Mouse (Mus musculus): ENCODE measurements at regions not wholly inside any gene's neighbourhood (a gene's known extent, or its start where the extent isn't known, plus 50 kb on each side); places are given as distances from the start of the nearest gene placed in this dataset.

DNA sequence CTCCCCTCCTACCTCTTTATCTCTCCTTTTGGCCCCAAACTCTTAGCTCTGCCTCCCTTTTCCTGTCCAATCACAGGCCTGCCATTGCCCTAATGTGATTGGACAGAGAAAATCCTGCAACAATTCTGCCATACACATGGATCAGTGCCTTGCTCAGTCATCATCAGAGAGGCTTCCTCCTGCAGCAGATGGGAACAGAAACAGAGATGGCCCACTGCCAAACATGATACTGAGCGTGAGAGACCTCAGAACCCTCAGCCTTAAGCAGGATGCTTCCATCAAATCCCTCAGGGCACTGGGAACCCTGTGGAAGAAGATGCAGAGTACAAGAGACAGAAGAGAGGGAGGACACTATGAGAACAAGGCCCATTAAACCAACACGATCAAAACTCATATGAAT lies 62.8 kb upstream of the Cacna2d3 start:
- TF ChIP-seq POLR2A (IDR thresholded peaks at IDR 0.05; ENCODE audit: borderline replicate concordance, extremely low read depth, insufficient read depth, insufficient read length, poor library complexity, severe bottlenecking) (no peak), CTCF (IDR thresholded peaks at IDR 0.05; ENCODE audit: borderline replicate concordance, extremely low read depth, insufficient read depth, insufficient read length) (no peak)
- DNase-seq (ENCODE audit: low read depth): peak; percentile 35

- TF ChIP-seq POLR2A (IDR thresholded peaks at IDR 0.05; ENCODE audit: borderline replicate concordance, extremely low read depth, insufficient read depth, insufficient read length, poor library complexity, severe bottlenecking): no peak
- TF ChIP-seq CTCF (IDR thresholded peaks at IDR 0.05; ENCODE audit: borderline replicate concordance, extremely low read depth, insufficient read depth, insufficient read length): no peak
- no peak for DNase-seq (ENCODE audit: low read depth)
Observed at GRCm38 (mm10) chr14:29786431-29786830, 64.8 kb upstream of the Cacna2d3 start.

GRCm38 (mm10) chr14:29787796-29788195 lies 66.1 kb upstream of the Cacna2d3 start:
- TF ChIP-seq POLR2A (IDR thresholded peaks at IDR 0.05; ENCODE audit: borderline replicate concordance, extremely low read depth, insufficient read depth, insufficient read length, poor library complexity, severe bottlenecking) (no peak), CTCF (IDR thresholded peaks at IDR 0.05; ENCODE audit: borderline replicate concordance, extremely low read depth, insufficient read depth, insufficient read length) (no peak)
- DNase-seq (ENCODE audit: low read depth): peak; percentile 41

DNA sequence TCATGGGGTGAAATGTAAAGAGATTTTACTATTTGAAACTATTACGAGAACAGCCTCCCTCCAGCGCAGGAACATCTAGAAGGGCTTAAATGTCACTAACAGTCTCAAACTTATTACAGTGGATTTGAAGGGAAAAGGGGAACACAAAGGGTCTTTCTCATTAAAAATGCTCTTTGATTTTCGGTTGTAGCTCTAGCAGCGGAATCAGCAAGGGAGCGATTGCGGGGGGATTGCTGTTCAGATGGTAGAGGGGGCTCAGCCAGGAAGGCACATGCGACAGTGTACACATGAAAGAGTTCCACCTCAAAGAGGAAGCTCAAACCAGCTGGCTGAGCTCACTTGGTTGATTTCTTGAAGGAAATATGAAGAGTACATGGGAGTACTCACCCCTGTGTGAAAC lies 66.7 kb upstream of the Cacna2d3 start:
- TF ChIP-seq POLR2A (IDR thresholded peaks at IDR 0.05; ENCODE audit: borderline replicate concordance, extremely low read depth, insufficient read depth, insufficient read length, poor library complexity, severe bottlenecking) (no peak), CTCF (IDR thresholded peaks at IDR 0.05; ENCODE audit: borderline replicate concordance, extremely low read depth, insufficient read depth, insufficient read length) (no peak)
- DNase-seq (ENCODE audit: low read depth): peak; percentile 63

- TF ChIP-seq CTCF (IDR thresholded peaks at IDR 0.05; ENCODE audit: borderline replicate concordance, extremely low read depth, insufficient read depth, insufficient read length) (no peak), POLR2A (IDR thresholded peaks at IDR 0.05; ENCODE audit: borderline replicate concordance, extremely low read depth, insufficient read depth, insufficient read length, poor library complexity, severe bottlenecking) (no peak)
- no peak for DNase-seq (ENCODE audit: low read depth)
Observed at GRCm38 (mm10) chr14:29795325-29795724, 73.7 kb upstream of the Cacna2d3 start.

DNA sequence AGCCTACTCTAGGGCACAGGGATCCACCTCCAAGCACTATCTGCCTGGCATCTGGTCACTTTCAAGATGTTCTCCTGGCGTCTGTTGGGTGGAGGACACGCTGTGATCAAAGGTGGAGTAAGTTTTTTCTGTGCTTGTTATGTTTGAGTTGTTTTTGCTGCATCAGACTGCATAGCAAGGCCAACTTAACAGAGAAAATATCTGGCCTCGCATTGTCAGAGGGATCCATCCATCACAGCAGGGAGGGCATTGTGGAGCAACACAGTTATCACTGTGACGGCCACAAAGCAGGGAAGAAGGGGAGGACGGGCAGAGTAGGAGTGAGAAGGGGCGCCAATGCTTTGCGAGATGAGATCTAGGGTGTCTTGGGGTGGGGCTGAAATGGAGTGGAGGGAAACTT lies 74.7 kb upstream of the Cacna2d3 start:
- DNase-seq (ENCODE audit: low read depth): no peak
- TF ChIP-seq CTCF (IDR thresholded peaks at IDR 0.05; ENCODE audit: borderline replicate concordance, extremely low read depth, insufficient read depth, insufficient read length): no peak
- no peak for TF ChIP-seq POLR2A (IDR thresholded peaks at IDR 0.05; ENCODE audit: borderline replicate concordance, extremely low read depth, insufficient read depth, insufficient read length, poor library complexity, severe bottlenecking)

- TF ChIP-seq CTCF (IDR thresholded peaks at IDR 0.05; ENCODE audit: borderline replicate concordance, extremely low read depth, insufficient read depth, insufficient read length) (no peak), POLR2A (IDR thresholded peaks at IDR 0.05; ENCODE audit: borderline replicate concordance, extremely low read depth, insufficient read depth, insufficient read length, poor library complexity, severe bottlenecking) (no peak)
- no peak for DNase-seq (ENCODE audit: low read depth)
Observed at GRCm38 (mm10) chr14:29799852-29800251, 78.2 kb upstream of the Cacna2d3 start.

- DNase-seq (ENCODE audit: low read depth): no peak
- TF ChIP-seq POLR2A (IDR thresholded peaks at IDR 0.05; ENCODE audit: borderline replicate concordance, extremely low read depth, insufficient read depth, insufficient read length, poor library complexity, severe bottlenecking) (no peak), CTCF (IDR thresholded peaks at IDR 0.05; ENCODE audit: borderline replicate concordance, extremely low read depth, insufficient read depth, insufficient read length) (no peak)
Observed at GRCm38 (mm10) chr14:29805234-29805633, 83.6 kb upstream of the Cacna2d3 start.

DNA sequence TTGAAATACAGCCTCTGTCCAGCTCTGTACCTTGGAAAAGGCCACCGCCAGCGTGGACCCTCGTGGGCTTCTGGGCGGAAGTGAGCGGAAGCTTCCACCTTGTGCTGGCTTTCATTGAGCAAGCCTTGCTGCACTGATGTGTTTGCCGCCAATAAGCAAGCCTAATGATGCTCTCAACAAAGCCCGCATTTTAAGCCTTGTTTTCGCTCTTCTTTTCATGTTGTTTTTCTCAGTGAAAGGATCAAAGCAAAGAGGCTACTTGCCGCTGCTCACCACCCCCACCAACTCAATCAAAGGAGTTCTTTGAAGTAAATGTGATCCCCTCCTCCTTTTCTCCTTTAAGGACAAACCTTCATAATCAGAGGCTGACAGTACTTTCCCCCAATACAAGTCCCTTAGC lies 86.2 kb upstream of the Cacna2d3 start:
- peak; percentile 72 for DNase-seq (ENCODE audit: low read depth)
- no peak for TF ChIP-seq POLR2A (IDR thresholded peaks at IDR 0.05; ENCODE audit: borderline replicate concordance, extremely low read depth, insufficient read depth, insufficient read length, poor library complexity, severe bottlenecking)
- no peak for TF ChIP-seq CTCF (IDR thresholded peaks at IDR 0.05; ENCODE audit: borderline replicate concordance, extremely low read depth, insufficient read depth, insufficient read length)

DNA sequence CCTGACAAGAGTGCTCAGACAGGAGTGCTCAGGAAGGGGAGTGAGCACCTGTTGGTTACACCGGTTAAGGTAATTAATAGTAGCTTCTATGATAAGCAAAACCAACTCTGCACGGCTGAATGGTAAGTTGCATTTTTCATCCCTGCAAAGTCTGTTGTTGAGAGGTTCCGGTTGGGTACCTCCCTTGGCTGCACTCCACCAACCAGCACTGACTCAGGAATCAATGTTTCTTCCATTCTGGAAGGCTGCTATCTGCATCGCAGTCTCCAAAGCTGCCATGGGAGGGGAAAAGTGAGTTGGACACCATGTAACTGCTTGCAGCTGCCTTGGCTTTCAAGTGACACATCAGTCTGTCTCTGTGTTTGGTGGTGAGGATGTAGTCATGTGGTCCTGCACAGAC lies 93.0 kb upstream of the Cacna2d3 start:
- no peak for DNase-seq (ENCODE audit: low read depth)
- TF ChIP-seq CTCF (IDR thresholded peaks at IDR 0.05; ENCODE audit: borderline replicate concordance, extremely low read depth, insufficient read depth, insufficient read length) (no peak), POLR2A (IDR thresholded peaks at IDR 0.05; ENCODE audit: borderline replicate concordance, extremely low read depth, insufficient read depth, insufficient read length, poor library complexity, severe bottlenecking) (no peak)

DNA sequence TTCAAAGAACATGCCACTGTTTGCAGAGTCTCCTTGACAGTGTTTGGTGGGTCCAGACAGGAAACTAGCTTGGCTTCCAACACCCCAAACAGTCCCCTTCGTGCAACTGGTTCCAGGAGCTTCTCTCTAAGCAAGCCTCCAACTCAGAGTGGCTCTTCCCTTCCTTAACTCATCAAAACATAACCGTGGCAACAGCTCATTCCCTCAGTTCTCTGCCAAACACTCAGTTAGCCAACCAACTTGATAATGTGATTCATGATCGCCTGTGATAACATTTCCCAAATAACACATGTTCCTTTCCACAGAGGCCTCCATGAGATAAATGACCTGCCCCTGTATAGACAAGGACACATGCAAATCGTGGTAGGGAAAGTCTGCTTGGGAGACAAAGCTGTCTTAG lies 95.9 kb upstream of the Cacna2d3 start:
- TF ChIP-seq POLR2A (IDR thresholded peaks at IDR 0.05; ENCODE audit: borderline replicate concordance, extremely low read depth, insufficient read depth, insufficient read length, poor library complexity, severe bottlenecking) (no peak), CTCF (IDR thresholded peaks at IDR 0.05; ENCODE audit: borderline replicate concordance, extremely low read depth, insufficient read depth, insufficient read length) (no peak)
- DNase-seq (ENCODE audit: low read depth): no peak

- TF ChIP-seq CTCF (IDR thresholded peaks at IDR 0.05; ENCODE audit: borderline replicate concordance, extremely low read depth, insufficient read depth, insufficient read length) (no peak), POLR2A (IDR thresholded peaks at IDR 0.05; ENCODE audit: borderline replicate concordance, extremely low read depth, insufficient read depth, insufficient read length, poor library complexity, severe bottlenecking) (no peak)
Observed at GRCm38 (mm10) chr14:29818251-29818650, 96.6 kb upstream of the Cacna2d3 start.

DNA sequence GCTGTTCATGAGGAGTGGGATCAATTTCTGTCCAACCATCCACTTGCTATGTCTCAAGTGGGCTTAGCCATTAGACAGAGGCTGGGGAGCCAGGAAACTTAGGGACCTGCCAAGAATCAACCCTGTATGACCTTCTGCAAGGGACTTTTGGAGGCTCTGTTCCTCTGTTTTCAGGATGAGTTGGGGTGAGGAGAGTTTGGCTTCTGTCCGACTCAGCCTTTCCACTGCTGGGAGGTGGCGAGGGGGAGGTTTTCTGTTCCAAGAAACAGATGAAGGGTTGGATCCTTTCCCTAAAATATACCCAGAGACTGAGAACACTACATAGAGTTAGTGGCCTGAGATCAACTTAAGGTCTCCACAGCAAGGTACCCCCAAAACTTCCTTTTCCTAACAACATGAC lies 97.1 kb upstream of the Cacna2d3 start:
- TF ChIP-seq CTCF (IDR thresholded peaks at IDR 0.05; ENCODE audit: borderline replicate concordance, extremely low read depth, insufficient read depth, insufficient read length) (no peak), POLR2A (IDR thresholded peaks at IDR 0.05; ENCODE audit: borderline replicate concordance, extremely low read depth, insufficient read depth, insufficient read length, poor library complexity, severe bottlenecking) (no peak)
- no peak for DNase-seq (ENCODE audit: low read depth)

More at GRCm38 (mm10) chr14:29818251-29818650, 96.6 kb upstream of the Cacna2d3 start:
- no peak for DNase-seq (ENCODE audit: low read depth)
